Mouse (Mus musculus): ENCODE measurements around the gene Adprhl1. TPM values are rescaled to one million over a fixed set of nuclear protein-coding genes. Genes with fewer than 3 reads are reported as not detected.
A peak's percentile ranks its signal among the peaks of the same experiment; 100 is the strongest.

The Adprhl1 gene
- polyA plus RNA-seq, 1 experiment from 2014 or later, result 0.27 TPM

- under 1% methylated on average over 57 of the region's 58 CpGs for WGBS
- Histone ChIP-seq H3K36me3 (ENCODE audit: control insufficient read depth, insufficient read depth, low read length) (no peaks in the 10 kb centered on the region), H3K4me2 (ENCODE audit: low read length) (peak within 1 kb of the TSS; percentile 82), H3K9ac (ENCODE audit: low read length) (peak within 1 kb of the TSS; percentile 56), H3K27ac (ENCODE audit: low read depth) (no peak within 1 kb of the TSS), H3K4me1 (replicated peaks; ENCODE audit: control insufficient read depth, insufficient read depth, low read length) (peaks cover 10% of the 10 kb centered on the region), H3K4me3 (ENCODE audit: low read depth, low read length) (peak within 1 kb of the TSS; percentile 68), H3K27me3 (replicated peaks; ENCODE audit: control insufficient read depth, insufficient read depth, low read length) (peaks cover 28% of the 10 kb centered on the region), H3K9me3 (ENCODE audit: control insufficient read depth, low read length) (no peaks in the 10 kb centered on the region)
- DNase-seq (ENCODE audit: low spot score), result peak; percentile 78
- ATAC-seq (replicated peaks; ENCODE audit: low FRiP score, low TSS enrichment, low read depth), result peak; percentile 65
These were observed 53.5 kb downstream of the Adprhl1 start, which contains the start of gene Grtp1 for GRCm38 (mm10) chr8:13200301-13201012. Gene Grtp1, minus strand, starts transcription at chr8:13200620.

DNA sequence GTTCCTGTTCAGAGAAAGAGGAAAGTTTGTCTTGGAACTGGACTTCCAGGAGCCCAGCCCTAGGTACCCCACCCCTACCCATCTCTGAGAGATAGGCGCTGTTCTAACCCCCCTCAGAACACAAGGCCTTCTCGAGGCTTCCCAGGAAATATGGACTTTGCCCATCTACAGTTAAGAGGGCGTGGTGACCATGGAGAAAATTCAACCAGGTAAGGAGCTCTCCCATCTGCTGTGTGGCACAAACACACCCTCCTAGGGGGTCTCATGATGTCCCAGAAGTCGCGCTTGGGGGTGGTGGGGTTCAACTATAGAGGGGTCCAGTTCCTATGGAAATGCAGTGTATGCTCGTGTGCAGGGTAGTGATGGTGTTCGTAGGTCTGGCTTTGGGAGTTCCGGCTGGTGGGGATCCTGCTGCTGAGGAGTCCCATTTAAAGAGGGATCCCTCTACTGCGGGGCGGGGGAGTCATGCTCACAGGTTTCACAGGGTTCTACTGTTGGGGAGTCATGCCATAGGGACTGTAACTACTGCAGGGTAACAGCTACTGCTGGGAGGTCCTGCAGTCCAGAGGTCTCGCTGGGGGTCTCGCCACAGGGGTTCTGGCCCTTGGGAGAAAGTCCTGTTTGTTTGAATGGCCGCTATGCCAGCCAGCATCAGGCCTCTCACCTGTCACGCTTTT lies 54.4 kb downstream of the Adprhl1 start:
- peak overlapping the region; percentile 82 for H3K4me2 ChIP-seq (ENCODE audit: low read length)
- peak; percentile 24; the same call in 1 of the 2 replicates for ATAC-seq (replicated peaks; ENCODE audit: low FRiP score, low TSS enrichment, low read depth)
- no peaks in the 10 kb centered on the region for H3K36me3 ChIP-seq (ENCODE audit: control insufficient read depth, insufficient read depth, low read length)
- peak; percentile 72 for DNase-seq (ENCODE audit: low spot score)
- H3K9ac ChIP-seq (ENCODE audit: low read length), result peak overlapping the region; percentile 56
- no peaks in the 10 kb centered on the region for H3K9me3 ChIP-seq (ENCODE audit: control insufficient read depth, low read length)
- no peak overlapping the region for H3K27ac ChIP-seq (ENCODE audit: low read depth)
- WGBS, result 21% methylated on average over 14 of the region's 14 CpGs
- peak overlapping the region; percentile 68 for H3K4me3 ChIP-seq (ENCODE audit: low read depth, low read length)
- H3K27me3 ChIP-seq (replicated peaks; ENCODE audit: control insufficient read depth, insufficient read depth, low read length), result peaks cover 28% of the 10 kb centered on the region
- H3K4me1 ChIP-seq (replicated peaks; ENCODE audit: control insufficient read depth, insufficient read depth, low read length), result peaks cover 10% of the 10 kb centered on the region

GRCm38 (mm10) chr8:13197493-13197892 lies 56.5 kb downstream of the Adprhl1 start:
- Histone ChIP-seq H3K9me3 (ENCODE audit: control insufficient read depth, low read length) (no peaks in the 10 kb centered on the region), H3K4me2 (ENCODE audit: low read length) (no peak overlapping the region), H3K36me3 (ENCODE audit: control insufficient read depth, insufficient read depth, low read length) (no peaks in the 10 kb centered on the region), H3K4me1 (replicated peaks; ENCODE audit: control insufficient read depth, insufficient read depth, low read length) (peaks cover 10% of the 10 kb centered on the region), H3K9ac (ENCODE audit: low read length) (no peak overlapping the region), H3K27me3 (replicated peaks; ENCODE audit: control insufficient read depth, insufficient read depth, low read length) (peaks cover 25% of the 10 kb centered on the region), H3K27ac (ENCODE audit: low read depth) (no peak overlapping the region), H3K4me3 (ENCODE audit: low read depth, low read length) (no peak overlapping the region)
- no peak for ATAC-seq (replicated peaks; ENCODE audit: low FRiP score, low TSS enrichment, low read depth)
- no peak for DNase-seq (ENCODE audit: low spot score)
- 90% methylated on average over 5 of the region's 5 CpGs for WGBS

DNA sequence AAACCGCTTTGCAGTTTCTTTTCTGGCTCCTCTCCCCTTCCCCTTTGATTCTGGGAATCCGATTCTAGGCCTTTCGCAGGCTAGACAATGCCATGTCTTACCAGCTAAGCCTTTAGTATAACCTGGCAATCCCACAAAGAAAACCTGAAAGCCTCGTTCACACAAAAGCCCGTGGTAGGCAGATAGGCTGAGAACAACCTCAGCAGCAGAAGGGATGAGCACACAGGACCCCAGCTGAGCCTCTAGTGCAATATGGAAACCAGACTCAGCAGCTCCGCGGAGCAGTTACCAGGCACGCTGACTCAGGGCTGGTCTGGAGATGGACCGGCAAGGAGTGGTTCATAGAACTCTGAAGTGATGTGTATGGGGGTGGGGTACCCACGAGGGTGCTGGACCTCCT lies 59.1 kb downstream of the Adprhl1 start:
- H3K4me3 ChIP-seq (ENCODE audit: low read depth, low read length), result no peak overlapping the region
- peaks cover 2% of the 10 kb centered on the region for H3K4me1 ChIP-seq (replicated peaks; ENCODE audit: control insufficient read depth, insufficient read depth, low read length)
- ATAC-seq (replicated peaks; ENCODE audit: low FRiP score, low TSS enrichment, low read depth) (no peak), DNase-seq (ENCODE audit: low spot score) (no peak)
- no peaks in the 10 kb centered on the region for H3K36me3 ChIP-seq (ENCODE audit: control insufficient read depth, insufficient read depth, low read length)
- no peak overlapping the region for H3K4me2 ChIP-seq (ENCODE audit: low read length)
- H3K9me3 ChIP-seq (ENCODE audit: control insufficient read depth, low read length), result no peaks in the 10 kb centered on the region
- WGBS, result 56% methylated on average over 10 of the region's 10 CpGs
- H3K27me3 ChIP-seq (replicated peaks; ENCODE audit: control insufficient read depth, insufficient read depth, low read length), result peaks cover 4% of the 10 kb centered on the region; the same call in 1 of the 2 replicates
- H3K27ac ChIP-seq (ENCODE audit: low read depth), result no peak overlapping the region
- H3K9ac ChIP-seq (ENCODE audit: low read length), result no peak overlapping the region

- no peaks in the 10 kb centered on the region for H3K36me3 ChIP-seq (ENCODE audit: control insufficient read depth, insufficient read depth, low read length)
- no peaks in the 10 kb centered on the region for H3K9me3 ChIP-seq (ENCODE audit: control insufficient read depth, low read length)
- WGBS, result 91% methylated on average over 8 of the region's 8 CpGs
- H3K9ac ChIP-seq (ENCODE audit: low read length), result no peak overlapping the region
- ATAC-seq (replicated peaks; ENCODE audit: low FRiP score, low TSS enrichment, low read depth) (no peak), DNase-seq (ENCODE audit: low spot score) (no peak)
- no peaks in the 10 kb centered on the region for H3K27me3 ChIP-seq (replicated peaks; ENCODE audit: control insufficient read depth, insufficient read depth, low read length)
- H3K4me1 ChIP-seq (replicated peaks; ENCODE audit: control insufficient read depth, insufficient read depth, low read length), result no peaks in the 10 kb centered on the region
- H3K4me2 ChIP-seq (ENCODE audit: low read length), result no peak overlapping the region
- no peak overlapping the region for H3K27ac ChIP-seq (ENCODE audit: low read depth)
- H3K4me3 ChIP-seq (ENCODE audit: low read depth, low read length), result no peak overlapping the region
These were observed 63.7 kb downstream of the Adprhl1 start for GRCm38 (mm10) chr8:13190235-13190634.

- ATAC-seq (replicated peaks; ENCODE audit: low FRiP score, low TSS enrichment, low read depth), result no peak
- H3K9me3 ChIP-seq (ENCODE audit: control insufficient read depth, low read length), result no peaks in the 10 kb centered on the region
- no peak overlapping the region for H3K9ac ChIP-seq (ENCODE audit: low read length)
- no peak overlapping the region for H3K4me2 ChIP-seq (ENCODE audit: low read length)
- DNase-seq (ENCODE audit: low spot score), result no peak
- H3K4me1 ChIP-seq (replicated peaks; ENCODE audit: control insufficient read depth, insufficient read depth, low read length), result no peaks in the 10 kb centered on the region
- no peaks in the 10 kb centered on the region for H3K36me3 ChIP-seq (ENCODE audit: control insufficient read depth, insufficient read depth, low read length)
- 89% methylated on average over 1 of the region's 1 CpGs for WGBS
- no peaks in the 10 kb centered on the region for H3K27me3 ChIP-seq (replicated peaks; ENCODE audit: control insufficient read depth, insufficient read depth, low read length)
- H3K4me3 ChIP-seq (ENCODE audit: low read depth, low read length), result no peak overlapping the region
- no peak overlapping the region for H3K27ac ChIP-seq (ENCODE audit: low read depth)
These were observed 65.1 kb downstream of the Adprhl1 start for GRCm38 (mm10) chr8:13188857-13189256.

DNA sequence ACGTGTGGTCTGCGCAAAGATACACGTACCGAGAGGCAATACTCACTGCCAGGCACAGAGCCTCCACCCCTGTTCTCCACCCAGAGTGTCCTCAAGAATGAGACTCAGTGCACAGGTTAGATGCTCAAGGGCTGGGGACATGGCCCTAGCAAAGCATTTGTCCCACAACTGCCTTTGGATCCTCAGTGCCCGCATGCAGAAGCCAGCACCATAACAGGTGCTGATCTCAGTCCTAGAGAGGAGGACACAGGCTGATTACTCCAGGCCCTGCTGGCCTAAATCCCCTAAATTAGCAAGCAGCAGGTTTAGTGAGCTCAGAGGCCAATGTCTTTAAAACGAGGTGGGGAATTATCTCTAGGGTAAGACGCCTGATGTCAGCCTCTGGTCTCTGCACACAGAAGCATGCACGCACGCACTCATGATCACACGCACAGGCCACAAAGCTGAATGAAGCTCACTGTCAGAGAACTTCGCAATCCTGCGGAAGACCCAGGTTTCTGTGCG lies 65.9 kb downstream of the Adprhl1 start:
- no peak for ATAC-seq (replicated peaks; ENCODE audit: low FRiP score, low TSS enrichment, low read depth)
- H3K9ac ChIP-seq (ENCODE audit: low read length), result no peak overlapping the region
- DNase-seq (ENCODE audit: low spot score), result no peak
- 0 out of 2 replicates have a peak, but pooled peaks cover under 1% of the 10 kb centered on the region for H3K36me3 ChIP-seq (ENCODE audit: control insufficient read depth, insufficient read depth, low read length)
- no peak overlapping the region for H3K27ac ChIP-seq (ENCODE audit: low read depth)
- no peaks in the 10 kb centered on the region for H3K4me1 ChIP-seq (replicated peaks; ENCODE audit: control insufficient read depth, insufficient read depth, low read length)
- no peaks in the 10 kb centered on the region for H3K27me3 ChIP-seq (replicated peaks; ENCODE audit: control insufficient read depth, insufficient read depth, low read length)
- 92% methylated on average over 13 of the region's 13 CpGs for whole genome bisulfite sequencing
- no peak overlapping the region for H3K4me3 ChIP-seq (ENCODE audit: low read depth, low read length)
- H3K4me2 ChIP-seq (ENCODE audit: low read length), result no peak overlapping the region
- H3K9me3 ChIP-seq (ENCODE audit: control insufficient read depth, low read length), result no peaks in the 10 kb centered on the region

GRCm38 (mm10) chr8:13187638-13188037 lies 66.3 kb downstream of the Adprhl1 start:
- no peak overlapping the region for H3K4me2 ChIP-seq (ENCODE audit: low read length)
- H3K4me3 ChIP-seq (ENCODE audit: low read depth, low read length), result no peak overlapping the region
- no peak overlapping the region for H3K27ac ChIP-seq (ENCODE audit: low read depth)
- no peak overlapping the region for H3K9ac ChIP-seq (ENCODE audit: low read length)
- WGBS, result 83% methylated on average over 7 of the region's 7 CpGs
- ATAC-seq (replicated peaks; ENCODE audit: low FRiP score, low TSS enrichment, low read depth) (no peak), DNase-seq (ENCODE audit: low spot score) (no peak)
- H3K27me3 ChIP-seq (replicated peaks; ENCODE audit: control insufficient read depth, insufficient read depth, low read length), result no peaks in the 10 kb centered on the region
- 0 out of 2 replicates have a peak, but pooled peaks cover 5% of the 10 kb centered on the region for H3K36me3 ChIP-seq (ENCODE audit: control insufficient read depth, insufficient read depth, low read length)
- no peaks in the 10 kb centered on the region for H3K9me3 ChIP-seq (ENCODE audit: control insufficient read depth, low read length)
- H3K4me1 ChIP-seq (replicated peaks; ENCODE audit: control insufficient read depth, insufficient read depth, low read length), result no peaks in the 10 kb centered on the region
